Mouse (Mus musculus) lung, postnatal 0 days (tissue): ENCODE measurements around the gene Zfp638.

Experiments
- CTCF ChIP-seq: IDR thresholded peaks from 2 replicates; pipeline ENCODE4 v1.5.1; 2016; ENCODE audit warnings: antibody characterized with exemption, mild to moderate bottlenecking
- EP300 ChIP-seq: IDR thresholded peaks from 2 replicates; pipeline ENCODE4 v1.6.1; 2016; ENCODE audit warnings: antibody characterized with exemption, mild to moderate bottlenecking, control low read depth

DNA sequence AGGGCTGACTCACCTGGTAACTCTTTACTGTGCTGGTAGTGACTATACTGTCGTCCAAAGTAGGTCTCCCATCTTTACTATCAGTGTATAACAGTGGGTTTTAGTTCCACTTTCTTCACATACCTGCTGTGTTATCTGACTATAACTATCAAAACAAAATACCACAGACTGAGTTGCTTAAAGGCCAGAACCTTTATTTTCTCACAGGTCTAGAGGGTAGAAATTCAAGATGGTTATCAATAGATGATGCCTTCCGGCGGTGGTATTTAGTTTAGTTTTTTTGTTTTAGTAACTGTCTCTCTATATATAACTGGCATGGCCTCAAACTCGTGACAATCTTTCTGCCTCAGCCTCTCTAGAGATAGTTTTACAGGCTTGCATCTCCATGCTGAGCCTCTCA lies 3.4 kb upstream of the Zfp638 start:
- TF ChIP-seq CTCF (no peak), EP300 (no peak)
